Mouse (Mus musculus): Measurements from ENCODE around the gene Aff1. TPM values are rescaled to one million over a fixed set of nuclear protein-coding genes. Genes with fewer than 3 reads are reported as not detected.

The Aff1 gene
- polyA plus RNA-seq, 1 experiment from 2014 or later, result 5.7 TPM

- H3K4me3 ChIP-seq, result no peak overlapping the region
- no peaks in the 10 kb centered on the region for H3K27me3 ChIP-seq (ENCODE audit: insufficient read depth, poor library complexity, severe bottlenecking)
- 78% methylated on average over 17 of the region's 17 CpGs for WGBS
- H3K36me3 ChIP-seq, result peaks cover 37% of the 10 kb centered on the region
- H3K27ac ChIP-seq, result no peak overlapping the region
- H3K4me1 ChIP-seq (replicated peaks), result 0 out of 2 replicates have a peak, but pooled peaks cover 7% of the 10 kb centered on the region
- no peak for DNase-seq (ENCODE audit: low spot score)
- H3K9me3 ChIP-seq, result no peaks in the 10 kb centered on the region
Measured at GRCm38 (mm10) chr5:103854041-103854806, 162.1 kb downstream of the Aff1 start.

- no peaks in the 10 kb centered on the region for H3K27me3 ChIP-seq (ENCODE audit: insufficient read depth, poor library complexity, severe bottlenecking)
- WGBS, result 74% methylated on average over 5 of the region's 5 CpGs
- H3K4me1 ChIP-seq (replicated peaks), result 0 out of 2 replicates have a peak, but pooled peaks cover 7% of the 10 kb centered on the region
- no peak overlapping the region for H3K4me3 ChIP-seq
- H3K9me3 ChIP-seq, result no peaks in the 10 kb centered on the region
- peaks cover 31% of the 10 kb centered on the region for H3K36me3 ChIP-seq
- H3K27ac ChIP-seq, result no peak overlapping the region
- DNase-seq (ENCODE audit: low spot score), result no peak
Measured at GRCm38 (mm10) chr5:103854807-103855194, 162.6 kb downstream of the Aff1 start.

- 84% methylated on average over 14 of the region's 14 CpGs for WGBS
- no peaks in the 10 kb centered on the region for H3K27me3 ChIP-seq (ENCODE audit: insufficient read depth, poor library complexity, severe bottlenecking)
- no peak for DNase-seq (ENCODE audit: low spot score)
Measured at GRCm38 (mm10) chr5:103855483-103856211, 163.5 kb downstream of the Aff1 start.

GRCm38 (mm10) chr5:103856286-103857009 is 164.3 kb downstream of the Aff1 start:
- WGBS, result 61% methylated on average over 5 of the region's 5 CpGs
- Histone ChIP-seq H3K4me3 (no peak overlapping the region), H3K9me3 (no peaks in the 10 kb centered on the region), H3K27ac (no peak overlapping the region), H3K4me1 (replicated peaks) (0 out of 2 replicates have a peak, but pooled peaks cover 7% of the 10 kb centered on the region), H3K36me3 (peaks cover 25% of the 10 kb centered on the region), H3K27me3 (ENCODE audit: insufficient read depth, poor library complexity, severe bottlenecking) (no peaks in the 10 kb centered on the region)
- DNase-seq (ENCODE audit: low spot score), result no peak

More at GRCm38 (mm10) chr5:103855483-103856211, 163.5 kb downstream of the Aff1 start:
- Histone ChIP-seq H3K4me3 (no peak overlapping the region), H3K4me1 (replicated peaks) (0 out of 2 replicates have a peak, but pooled peaks cover 7% of the 10 kb centered on the region), H3K27ac (no peak overlapping the region), H3K36me3 (peaks cover 27% of the 10 kb centered on the region), H3K9me3 (no peaks in the 10 kb centered on the region)

- Histone ChIP-seq H3K9me3 (no peaks in the 10 kb centered on the region), H3K4me1 (replicated peaks) (0 out of 2 replicates have a peak, but pooled peaks cover 7% of the 10 kb centered on the region), H3K4me3 (no peak overlapping the region), H3K27me3 (ENCODE audit: insufficient read depth, poor library complexity, severe bottlenecking) (no peaks in the 10 kb centered on the region), H3K27ac (no peak overlapping the region), H3K36me3 (peaks cover 19% of the 10 kb centered on the region)
- DNase-seq (ENCODE audit: low spot score), result no peak
- WGBS, result 87% methylated on average over 2 of the region's 2 CpGs
Measured at GRCm38 (mm10) chr5:103857151-103857550, 165.0 kb downstream of the Aff1 start.

- Histone ChIP-seq H3K9me3 (no peaks in the 10 kb centered on the region), H3K27me3 (ENCODE audit: insufficient read depth, poor library complexity, severe bottlenecking) (no peaks in the 10 kb centered on the region), H3K36me3 (peaks cover 28% of the 10 kb centered on the region), H3K27ac (no peak overlapping the region), H3K4me1 (replicated peaks) (0 out of 2 replicates have a peak, but pooled peaks cover 4% of the 10 kb centered on the region), H3K4me3 (no peak overlapping the region)
- DNase-seq (ENCODE audit: low spot score), result no peak
- 93% methylated on average over 11 of the region's 11 CpGs for WGBS
Measured at GRCm38 (mm10) chr5:103860622-103861021, 168.4 kb downstream of the Aff1 start.

- no peak overlapping the region for H3K4me3 ChIP-seq
- peaks cover 49% of the 10 kb centered on the region for H3K36me3 ChIP-seq
- H3K9me3 ChIP-seq, result no peaks in the 10 kb centered on the region
- WGBS, result 91% methylated on average over 4 of the region's 4 CpGs
- no peak overlapping the region for H3K27ac ChIP-seq
- DNase-seq (ENCODE audit: low spot score), result no peak
- no peaks in the 10 kb centered on the region for H3K27me3 ChIP-seq (ENCODE audit: insufficient read depth, poor library complexity, severe bottlenecking)
- no peaks in the 10 kb centered on the region for H3K4me1 ChIP-seq (replicated peaks)
Measured at GRCm38 (mm10) chr5:103863759-103864158, 171.6 kb downstream of the Aff1 start.

- 78% methylated on average over 15 of the region's 15 CpGs for WGBS
- Histone ChIP-seq H3K36me3 (peaks cover 11% of the 10 kb centered on the region; the same call in 1 of the 2 replicates), H3K27me3 (ENCODE audit: insufficient read depth, poor library complexity, severe bottlenecking) (no peaks in the 10 kb centered on the region), H3K4me3 (no peak overlapping the region), H3K9me3 (no peaks in the 10 kb centered on the region), H3K4me1 (replicated peaks) (no peaks in the 10 kb centered on the region; the same call in 1 of the 2 replicates), H3K27ac (no peak overlapping the region)
- no peak for DNase-seq (ENCODE audit: low spot score)
Measured at GRCm38 (mm10) chr5:103889766-103890165, 197.6 kb downstream of the Aff1 start.

- no peak for DNase-seq (ENCODE audit: low spot score)
- no peaks in the 10 kb centered on the region for H3K9me3 ChIP-seq
- H3K27ac ChIP-seq, result no peak overlapping the region
- H3K4me3 ChIP-seq, result no peak overlapping the region
- H3K4me1 ChIP-seq (replicated peaks), result peaks cover 12% of the 10 kb centered on the region
- H3K36me3 ChIP-seq, result no peaks in the 10 kb centered on the region
- no peaks in the 10 kb centered on the region for H3K27me3 ChIP-seq (ENCODE audit: insufficient read depth, poor library complexity, severe bottlenecking)
- 15% methylated on average over 1 of the region's 1 CpGs for WGBS
Measured at GRCm38 (mm10) chr5:103898310-103898709, 206.1 kb downstream of the Aff1 start.

Other genes with a start within 250 kb of the Aff1 start
- 0.15 and 0.25 TPM in 2 replicates for gene Slc10a6, start 63.0 kb upstream of the Aff1 start, polyA plus RNA-seq (2016; fragmentation: Nextera tagmentation; extraction: Ambion mirVana)
- gene 1700016H13Rik, start 36.4 kb upstream of the Aff1 start, polyA plus RNA-seq (2016; fragmentation: Nextera tagmentation; extraction: Ambion mirVana), result 0.40 and 0.64 TPM in 2 replicates
- 12.7 and 12.8 TPM in 2 replicates for gene Klhl8, start 218.9 kb downstream of the Aff1 start, polyA plus RNA-seq (2016; fragmentation: Nextera tagmentation; extraction: Ambion mirVana)